Mouse (Mus musculus) kidney, postnatal 0 days (tissue): ENCODE results near the gene Traf3ip2. TPM values are rescaled to one million over a fixed set of nuclear protein-coding genes. Genes with fewer than 3 reads are reported as not detected.

Source experiments
- ATAC-seq: fragments of 200-750 bp; cut with Nextera tagmentation; replicated peaks from 2 replicates; pipeline ENCODE4 v1.8.0; 2017; ENCODE audit warnings: low read depth, moderate number of reproducible peaks, moderate TSS enrichment, moderate library complexity; ENCODE audit not compliant: low FRiP score
- DNase-seq: peaks from one replicate; pipeline ENCODE4 v3.0.0-alpha.2; 2016; ENCODE audit warnings: low spot score
- H3K27ac ChIP-seq: fragments of 300-500 bp; sonication (generic); 2 replicates; pipeline ENCODE4 v1.5.1; 2014; ENCODE audit warnings: mild to moderate bottlenecking
- H3K27me3 ChIP-seq: fragments of 300-500 bp; sonication (generic); 2 replicates; pipeline ENCODE4 v1.6.1; 2014; ENCODE audit warnings: low read length, mixed read lengths; ENCODE audit not compliant: insufficient read depth
- H3K36me3 ChIP-seq: fragments of 300-500 bp; sonication (generic); 2 replicates; pipeline ENCODE4 v1.6.1; 2014; ENCODE audit warnings: low read length, mixed read lengths; ENCODE audit not compliant: insufficient read depth
- H3K4me1 ChIP-seq: fragments of 300-500 bp; sonication (generic); replicated peaks from 2 replicates; pipeline ENCODE4 v1.6.1; 2014; ENCODE audit warnings: antibody characterized with exemption, low read length, mixed read lengths; ENCODE audit not compliant: insufficient read depth
- H3K4me2 ChIP-seq: fragments of 300-500 bp; sonication (generic); 2 replicates; pipeline ENCODE4 v1.6.1; 2014; ENCODE audit warnings: mild to moderate bottlenecking, low read length, moderate library complexity, mixed read lengths
- H3K4me3 ChIP-seq: fragments of 300-500 bp; sonication (generic); replicated peaks from 2 replicates; pipeline ENCODE4 v1.5.1; 2014; ENCODE audit warnings: low read depth, low read length
- H3K9ac ChIP-seq: fragments of 300-500 bp; sonication (generic); 2 replicates; pipeline ENCODE4 v1.6.1; 2014; ENCODE audit warnings: low read depth, low read length
- H3K9me3 ChIP-seq: fragments of 300-500 bp; sonication (generic); replicated peaks from 2 replicates; pipeline ENCODE4 v1.6.1; 2016; ENCODE audit warnings: low read length, inconsistent platforms, mixed read lengths
- CTCF ChIP-seq: IDR thresholded peaks from 2 replicates; pipeline ENCODE4 v1.5.1; 2016; ENCODE audit warnings: antibody characterized with exemption, low read depth, mild to moderate bottlenecking, moderate library complexity
- WGBS: fragments of 180-500 bp; shearing (Covaris S2); extraction: QIAGEN DNeasy Blood & Tissue Kit; methylation state at CpG from one replicate; pipeline ENCODE4 v1.1.7; 2014; 5-methylcytosine and 5-hydroxymethylcytosine counted together
- polyA plus RNA-seq: library from polyadenylated mRNA; unstranded; fragments of >200 nt; fragmentation: Nextera tagmentation; extraction: Ambion mirVana; gene quantifications from 2 replicates; pipeline ENCODE4 v1.2.1, GENCODE M21; 2015

Gene Traf3ip2
- polyA plus RNA-seq, 1 experiment from 2014 or later: 15.0 TPM

DNA sequence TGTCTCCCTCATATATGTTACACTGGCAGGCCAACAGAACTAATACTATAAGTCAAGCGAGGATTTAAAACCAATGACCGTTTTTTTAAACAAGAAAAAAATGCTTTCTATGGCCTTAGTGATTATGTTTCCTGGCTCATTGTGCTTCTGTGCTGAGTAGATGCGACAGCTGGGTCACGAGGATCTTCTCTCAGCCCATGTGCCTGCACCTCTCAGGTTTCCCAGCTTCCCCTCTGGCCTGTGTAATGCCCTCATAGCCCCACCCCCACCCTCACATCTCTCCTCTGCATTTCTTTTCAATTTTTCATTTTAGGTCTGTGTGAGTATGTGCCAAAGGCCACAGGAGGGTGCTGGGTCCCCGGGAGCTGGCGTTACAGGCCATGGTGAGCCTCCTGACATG, 20.6 kb downstream of the Traf3ip2 start:
- Histone ChIP-seq H3K27ac (no peak overlapping the region), H3K9ac (no peak overlapping the region), H3K4me2 (no peak overlapping the region), H3K27me3 (no peaks in the 10 kb centered on the region), H3K9me3 (no peaks in the 10 kb centered on the region), H3K36me3 (peaks cover 7% of the 10 kb centered on the region), H3K4me1 (peaks cover 42% of the 10 kb centered on the region), H3K4me3 (no peak overlapping the region)
- DNase-seq: no peak
- 72% methylated on average over 6 of the region's 6 CpGs for WGBS
- ATAC-seq: no peak
- no peak for TF ChIP-seq CTCF

DNA sequence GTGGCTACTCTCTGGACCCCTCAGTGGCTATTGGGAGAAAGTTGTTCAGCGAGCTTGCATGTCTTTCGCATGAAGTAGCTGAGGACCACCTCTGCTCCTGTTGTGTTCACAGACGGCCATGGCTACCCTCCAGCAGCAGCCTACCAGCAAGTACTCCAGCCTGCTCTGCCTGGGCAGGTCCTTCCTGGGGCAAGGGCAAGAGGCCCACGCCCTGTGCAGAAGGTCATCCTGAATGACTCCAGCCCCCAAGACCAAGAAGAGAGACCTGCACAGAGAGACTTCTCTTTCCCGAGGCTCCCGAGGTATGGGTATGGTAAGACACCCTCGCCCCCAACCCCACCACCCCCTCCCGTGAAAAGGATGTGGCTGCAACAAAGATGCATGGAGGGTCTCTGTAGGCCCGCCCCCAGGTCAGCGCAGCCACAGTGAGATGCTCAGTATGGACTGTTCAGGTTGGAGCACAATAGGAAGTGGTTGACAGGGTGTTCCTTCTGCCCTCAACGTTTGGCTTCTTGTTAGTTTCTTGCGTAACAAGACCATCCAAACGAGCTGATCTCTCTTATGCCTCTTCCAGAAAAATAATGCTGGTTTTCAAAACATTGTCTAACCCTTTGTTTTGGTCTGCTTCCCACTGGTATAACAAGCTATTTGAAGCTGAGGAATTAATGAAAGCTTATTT, 21.8 kb downstream of the Traf3ip2 start:
- ATAC-seq: no peak
- H3K4me3 ChIP-seq: no peak overlapping the region
- peaks cover 34% of the 10 kb centered on the region for H3K4me1 ChIP-seq
- H3K9me3 ChIP-seq: no peaks in the 10 kb centered on the region
- H3K4me2 ChIP-seq: no peak overlapping the region
- no peak overlapping the region for H3K9ac ChIP-seq
- DNase-seq: no peak
- no peaks in the 10 kb centered on the region for H3K27me3 ChIP-seq
- H3K27ac ChIP-seq: no peak overlapping the region
- 89% methylated on average over 13 of the region's 13 CpGs for WGBS
- H3K36me3 ChIP-seq: peaks cover 7% of the 10 kb centered on the region
- no peak for TF ChIP-seq CTCF

DNA sequence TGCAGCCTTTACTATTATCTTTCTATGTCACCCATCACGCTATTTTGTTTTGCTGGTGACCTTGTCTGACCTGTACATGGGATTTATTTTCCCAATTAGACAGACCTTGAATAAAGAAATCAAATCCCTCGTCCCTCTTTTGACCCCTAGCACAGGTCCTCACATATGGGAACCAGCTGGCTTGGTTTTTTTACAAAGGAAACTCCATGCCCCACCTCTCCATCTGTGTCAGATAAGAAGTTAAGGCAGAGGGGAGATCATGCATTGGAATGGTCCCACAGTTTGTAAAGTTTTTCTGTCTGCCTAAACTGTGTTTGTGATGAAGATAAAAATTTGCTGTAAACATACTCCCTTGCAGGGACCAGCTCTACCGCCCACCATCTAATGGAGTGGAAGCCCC, 26.1 kb downstream of the Traf3ip2 start:
- peaks cover 10% of the 10 kb centered on the region for H3K36me3 ChIP-seq
- DNase-seq (peak; percentile 68), ATAC-seq (no peak)
- no peaks in the 10 kb centered on the region; the same call in 1 of the 2 replicates for H3K4me1 ChIP-seq
- 27% methylated on average over 3 of the region's 3 CpGs for WGBS
- H3K4me2 ChIP-seq: no peak overlapping the region
- no peaks in the 10 kb centered on the region for H3K27me3 ChIP-seq
- H3K9me3 ChIP-seq: no peaks in the 10 kb centered on the region
- peak overlapping the region; percentile 47 for H3K27ac ChIP-seq
- no peak overlapping the region for H3K4me3 ChIP-seq
- TF ChIP-seq CTCF: no peak
- no peak overlapping the region for H3K9ac ChIP-seq

DNA sequence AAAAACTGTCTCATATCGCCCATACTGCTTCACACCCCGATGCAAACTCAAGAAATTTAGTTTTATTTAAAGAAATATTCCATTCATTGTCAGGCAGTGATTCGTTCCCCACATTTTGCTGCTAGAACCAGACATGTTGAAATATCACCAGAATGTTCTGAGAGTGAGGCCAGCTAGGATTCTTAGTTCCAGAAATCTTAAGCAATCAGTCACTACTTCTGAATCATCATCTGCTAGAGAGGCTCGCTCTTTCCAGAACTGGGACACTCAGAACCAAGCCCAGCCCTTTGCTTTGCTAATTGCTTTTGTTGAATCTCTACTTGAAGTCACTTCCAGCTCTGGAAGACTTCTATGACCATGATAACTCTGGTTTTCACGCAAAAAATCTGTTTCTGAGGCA, 27.0 kb downstream of the Traf3ip2 start:
- DNase-seq (no peak), ATAC-seq (no peak)
- Histone ChIP-seq H3K4me3 (no peak overlapping the region), H3K4me2 (no peak overlapping the region), H3K4me1 (no peaks in the 10 kb centered on the region; the same call in 1 of the 2 replicates), H3K9me3 (no peaks in the 10 kb centered on the region), H3K36me3 (peaks cover 11% of the 10 kb centered on the region), H3K27me3 (no peaks in the 10 kb centered on the region), H3K27ac (peak overlapping the region; percentile 47; the same call in 1 of the 2 replicates), H3K9ac (no peak overlapping the region)
- 65% methylated on average over 5 of the region's 5 CpGs for WGBS
- TF ChIP-seq CTCF: no peak

DNA sequence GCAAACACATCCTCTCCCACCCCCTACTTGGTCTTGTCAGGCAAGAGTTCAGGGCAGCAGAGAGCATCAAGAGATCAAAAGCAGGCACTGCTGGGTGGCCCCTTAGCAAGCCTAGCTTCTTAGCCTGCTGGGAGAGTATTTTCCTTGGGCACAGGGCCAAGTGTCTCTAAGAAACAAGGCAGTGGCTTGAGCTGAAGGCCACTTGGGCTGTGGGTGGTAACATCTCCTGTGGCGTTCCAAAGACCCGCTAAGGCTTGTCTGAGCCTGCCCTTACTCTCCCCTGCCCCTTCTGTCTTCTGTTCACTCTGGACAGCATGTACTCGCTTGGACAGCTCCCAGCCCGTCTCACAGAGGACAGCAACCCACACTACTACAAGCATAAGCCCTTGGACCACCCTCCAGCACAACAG, 28.1 kb downstream of the Traf3ip2 start:
- H3K4me2 ChIP-seq: no peak overlapping the region
- ATAC-seq: peak; percentile 50; the same call in 1 of the 2 replicates
- H3K9me3 ChIP-seq: no peaks in the 10 kb centered on the region
- WGBS: 12% methylated on average over 4 of the region's 4 CpGs
- no peaks in the 10 kb centered on the region for H3K27me3 ChIP-seq
- H3K9ac ChIP-seq: no peak overlapping the region
- DNase-seq: peak; percentile 63
- H3K27ac ChIP-seq: peak overlapping the region; percentile 42; the same call in 1 of the 2 replicates
- H3K36me3 ChIP-seq: peaks cover 11% of the 10 kb centered on the region
- peaks cover 3% of the 10 kb centered on the region; the same call in 1 of the 2 replicates for H3K4me1 ChIP-seq
- no peak for TF ChIP-seq CTCF
- no peak overlapping the region for H3K4me3 ChIP-seq

DNA sequence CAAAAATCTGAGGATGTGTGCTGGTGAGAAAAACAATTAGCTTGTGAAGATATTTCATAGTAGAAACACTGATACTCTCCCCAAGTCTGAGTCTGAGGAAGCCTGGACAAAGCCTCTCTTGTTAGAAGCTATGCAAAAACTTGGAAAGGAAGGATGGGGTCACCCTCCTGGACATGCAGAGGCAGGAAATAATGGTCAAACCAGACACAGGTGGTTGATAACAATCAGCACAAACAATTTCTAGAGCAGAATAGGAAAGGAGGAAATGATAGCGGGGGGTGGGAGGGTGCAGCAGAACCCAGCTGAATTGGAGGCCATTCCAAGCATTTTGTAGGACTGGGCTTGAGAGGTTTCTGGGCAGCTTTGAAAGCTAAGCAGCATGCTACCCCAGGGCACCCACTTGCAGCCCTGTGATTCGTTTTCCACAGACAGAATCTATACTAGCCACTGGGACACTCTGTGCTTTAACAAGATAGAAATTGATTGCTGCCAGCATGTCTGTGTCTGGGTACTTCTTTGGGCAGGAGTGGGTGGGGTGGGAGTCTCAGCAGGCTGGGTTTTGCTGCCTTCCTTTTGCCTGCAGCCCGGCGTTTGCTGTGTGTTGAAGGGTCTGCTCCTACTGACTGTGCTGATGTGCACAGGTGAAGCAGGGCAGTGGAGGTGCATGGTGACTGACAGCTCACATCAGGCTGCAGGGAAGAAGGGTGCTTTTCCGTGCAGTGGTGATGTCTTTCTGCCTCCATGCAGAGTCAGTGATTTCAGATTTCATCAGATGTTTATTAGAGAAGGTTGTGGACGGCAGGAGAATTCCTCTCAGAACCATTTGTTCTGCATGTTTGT, 33.3 kb downstream of the Traf3ip2 start:
- Histone ChIP-seq H3K9me3 (no peaks in the 10 kb centered on the region), H3K27ac (peak overlapping the region; percentile 42), H3K9ac (0 out of 2 replicates have a peak overlapping the region, but pooled peaks have one; percentile 1), H3K36me3 (peaks cover 27% of the 10 kb centered on the region), H3K4me1 (peaks cover 18% of the 10 kb centered on the region), H3K4me2 (peak overlapping the region; percentile 15; the same call in 1 of the 2 replicates), H3K4me3 (no peak overlapping the region), H3K27me3 (no peaks in the 10 kb centered on the region)
- ATAC-seq (peak; percentile 30; the same call in 1 of the 2 replicates), DNase-seq (no peak)
- TF ChIP-seq CTCF: no peak
- 28% methylated on average over 6 of the region's 6 CpGs for WGBS
